Mouse (Mus musculus) heart, embryonic 10.5 days (tissue): Measurements from ENCODE around the gene Gm3404. TPM values are rescaled to one million over a fixed set of nuclear protein-coding genes. Genes with fewer than 3 reads are reported as not detected.
"Not testable (repeated sequence)": the region's sequence is repeated elsewhere in the genome, so short reads cannot be mapped to it uniquely, and the experiment has no call there.

Source experiments
- DNase-seq: peaks from one replicate; pipeline ENCODE4 v3.0.0-alpha.2; 2017; ENCODE audit warnings: low spot score
- H3K27ac ChIP-seq: fragments of 300-500 bp; sonication (generic); 2 replicates; pipeline ENCODE4 v1.5.1; 2016; ENCODE audit warnings: mild to moderate bottlenecking
- H3K27me3 ChIP-seq: fragments of 300-500 bp; sonication (generic); 2 replicates; pipeline ENCODE4 v1.6.1; 2016; ENCODE audit warnings: mild to moderate bottlenecking; ENCODE audit not compliant: poor library complexity, insufficient read depth, severe bottlenecking
- H3K36me3 ChIP-seq: fragments of 300-500 bp; sonication (generic); 2 replicates; pipeline ENCODE4 v1.6.1; 2016; ENCODE audit warnings: mild to moderate bottlenecking, moderate library complexity
- H3K4me1 ChIP-seq: fragments of 300-500 bp; sonication (generic); 2 replicates; pipeline ENCODE4 v1.6.1; 2016; ENCODE audit warnings: mild to moderate bottlenecking
- H3K4me3 ChIP-seq: fragments of 300-500 bp; sonication (generic); 2 replicates; pipeline ENCODE4 v1.5.1; 2016; ENCODE audit warnings: mild to moderate bottlenecking, moderate library complexity
- H3K9me3 ChIP-seq: fragments of 300-500 bp; sonication (generic); 2 replicates; pipeline ENCODE4 v1.6.1; 2016; ENCODE audit warnings: mild to moderate bottlenecking, moderate library complexity
- WGBS: fragments of 180-500 bp; shearing (Covaris S2); methylation state at CpG from one replicate; pipeline ENCODE4 v1.1.7; 2016; 5-methylcytosine and 5-hydroxymethylcytosine counted together
- polyA plus RNA-seq: library from polyadenylated mRNA; unstranded; fragments of >200 nt; fragmentation: Nextera tagmentation; extraction: Ambion mirVana; gene quantifications from 2 replicates; pipeline ENCODE4 v1.2.1, GENCODE M21; 2016

Gm3404 gene
- polyA plus RNA-seq, 1 experiment from 2014 or later: not detected

DNA sequence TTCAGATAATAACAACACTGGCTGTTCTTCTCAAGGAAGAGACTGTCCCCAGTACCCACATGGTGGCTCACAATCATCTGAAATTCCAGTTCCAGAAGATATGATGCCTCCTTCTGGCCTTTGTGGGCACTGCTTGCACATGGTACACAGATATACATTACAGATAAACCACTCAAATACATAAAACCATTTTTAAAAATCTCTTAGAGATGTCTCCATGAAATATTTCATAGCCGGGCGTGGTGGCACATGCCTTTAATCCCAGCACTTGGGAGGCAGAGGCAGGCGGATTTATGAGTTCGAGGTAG is 47.1 kb downstream of the Gm3404 start:
- not testable (repeated sequence) for H3K27ac ChIP-seq, DNase-seq, H3K27me3 ChIP-seq, H3K36me3 ChIP-seq, H3K9me3 ChIP-seq, H3K4me3 ChIP-seq, H3K4me1 ChIP-seq
- WGBS: 87% methylated on average over 4 of the region's 4 CpGs

DNA sequence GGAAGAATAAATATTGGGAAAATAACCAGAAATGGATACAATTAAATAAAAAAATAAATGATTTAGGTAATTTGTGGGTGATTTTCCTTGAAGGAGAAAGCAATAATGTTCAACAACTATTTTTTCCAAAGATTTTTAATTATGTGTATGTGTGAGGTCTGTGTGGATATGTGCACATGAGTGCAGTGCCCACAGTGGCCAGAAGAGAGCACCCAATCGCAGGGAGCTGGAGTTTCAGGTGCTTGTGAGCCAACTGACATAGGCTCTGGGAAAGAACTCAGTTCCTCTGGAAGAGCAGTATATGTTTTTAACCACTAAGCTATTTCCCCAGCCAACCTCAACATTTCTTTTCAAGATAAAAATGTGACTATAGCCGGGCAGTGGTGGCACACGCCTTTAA is 51.1 kb downstream of the Gm3404 start:
- Histone ChIP-seq H3K27me3 (no peaks in the 10 kb centered on the region), H3K27ac (no peak overlapping the region), H3K4me1 (no peaks in the 10 kb centered on the region), H3K9me3 (no peaks in the 10 kb centered on the region), H3K36me3 (no peaks in the 10 kb centered on the region), H3K4me3 (no peak overlapping the region)
- DNase-seq: no peak
- 82% methylated on average over 3 of the region's 3 CpGs for WGBS

Other genes starting within 250 kb of the Gm3404 start
- gene Wasf3, start 140.8 kb upstream of the Gm3404 start, polyA plus RNA-seq: 0.69 and 2.0 TPM in 2 replicates
- not detected in 2 replicates for gene Gm6408, start 43.8 kb upstream of the Gm3404 start, polyA plus RNA-seq
- gene Gm6370, start 34.4 kb upstream of the Gm3404 start, polyA plus RNA-seq: not detected in 2 replicates
- gene 4930449I24Rik, start 23.4 kb upstream of the Gm3404 start, polyA plus RNA-seq: not detected in 2 replicates
- not detected in 2 replicates for gene Gm3402, start 11.7 kb upstream of the Gm3404 start, polyA plus RNA-seq
- gene Gm3409, start 11.8 kb downstream of the Gm3404 start, polyA plus RNA-seq: not detected in 2 replicates
- not detected in 2 replicates for gene Gm3415, start 30.3 kb downstream of the Gm3404 start, polyA plus RNA-seq
- 0.09 and 0.23 TPM in 2 replicates for gene Gpr12, start 59.4 kb downstream of the Gm3404 start, polyA plus RNA-seq